In the genomic region with DNA sequence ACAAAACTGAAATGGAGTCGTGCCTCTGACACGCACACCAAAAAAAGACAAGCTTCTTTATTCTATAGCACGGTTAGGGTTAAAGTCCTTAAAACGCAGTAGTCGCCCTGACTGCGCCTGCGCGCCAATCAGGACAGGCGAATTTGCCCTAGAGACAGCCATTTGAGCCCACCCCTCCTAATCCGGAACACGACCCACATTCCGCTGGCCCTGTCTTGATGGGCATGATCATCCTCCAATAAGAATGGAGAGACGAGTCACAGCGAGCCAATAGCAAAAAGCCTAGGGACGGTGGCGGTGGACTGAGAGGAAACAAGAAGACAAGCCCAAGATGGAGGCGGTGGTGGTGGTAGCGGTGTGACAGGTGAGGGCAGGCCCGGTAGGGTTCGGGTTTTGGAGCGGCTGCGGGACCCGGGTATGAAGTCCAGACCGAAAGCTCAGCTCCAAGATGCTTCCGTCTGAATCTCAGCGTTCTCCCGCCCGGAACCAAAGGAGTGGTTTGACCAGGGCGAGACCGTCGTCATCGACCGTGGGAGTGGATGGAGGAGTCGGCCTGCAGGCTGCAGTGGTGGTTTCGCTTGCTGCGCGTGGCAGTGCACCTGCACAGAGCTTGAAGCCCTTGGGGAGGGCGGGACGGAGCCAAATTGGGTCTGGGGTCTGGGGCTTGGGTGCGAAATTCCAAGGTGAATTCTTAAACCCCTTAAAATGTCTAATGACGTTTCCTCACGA, we compare ENCODE assay signal across 8 mouse cellular contexts. TPM values are rescaled to one million over a fixed set of nuclear protein-coding genes. Genes with fewer than 3 reads are reported as not detected.
DNase-seq lines count a peak whose midpoint lies in the region; ATAC-seq and TF ChIP-seq lines count a peak whose summit lies in the region.

No protein-coding gene starts in this region.

- 12% methylated on average over 42 of the region's 42 CpGs for WGBS in bone marrow, adult 2 months
- 20% methylated on average over 42 of the region's 42 CpGs for WGBS in embryonic facial prominence, embryonic 15.5 days
- 21% methylated on average over 41 of the region's 42 CpGs for WGBS in limb, embryonic 14.5 days
- WGBS in midbrain, postnatal 0 days = 26% methylated on average over 41 of the region's 42 CpGs

- no peaks in the 10 kb centered on the region for H3K4me1 ChIP-seq in bone marrow, adult 2 months (ENCODE audit: control insufficient read depth, insufficient read depth, low read length)
- no peaks in the 10 kb centered on the region for H3K4me1 ChIP-seq in embryonic facial prominence, embryonic 15.5 days
- peaks cover 3% of the 10 kb centered on the region; the same call in 1 of the 2 replicates for H3K4me1 ChIP-seq in limb, embryonic 14.5 days (ENCODE audit: control insufficient read depth, insufficient read depth, low read length)
- no peaks in the 10 kb centered on the region for H3K4me1 ChIP-seq in midbrain, postnatal 0 days (ENCODE audit: insufficient read depth, low read length)

- peak overlapping the region; percentile 51 for H3K9ac ChIP-seq in embryonic facial prominence, embryonic 15.5 days
- peak overlapping the region; percentile 60 for H3K9ac ChIP-seq in limb, embryonic 14.5 days (ENCODE audit: low read depth, low read length, severe bottlenecking)
- H3K9ac ChIP-seq in midbrain, postnatal 0 days (replicated peaks; ENCODE audit: low read length, poor library complexity, severe bottlenecking) = peak overlapping the region; percentile 74

- H3K9me3 ChIP-seq in embryonic facial prominence, embryonic 15.5 days (replicated peaks) = no peaks in the 10 kb centered on the region
- H3K9me3 ChIP-seq in limb, embryonic 14.5 days (ENCODE audit: control insufficient read depth, low read length) = no peaks in the 10 kb centered on the region
- H3K9me3 ChIP-seq in midbrain, postnatal 0 days (ENCODE audit: low read length) = no peaks in the 10 kb centered on the region

- DNase-seq in 416B (ENCODE audit: low read depth) = peak; percentile 98
- peak; percentile 97 for DNase-seq in heart, adult 8-10 months (ENCODE audit: low spot score)
- peak; percentile 97 for DNase-seq in kidney, adult 9 months
- DNase-seq in limb, embryonic 14.5 days (ENCODE audit: low spot score) = peak; percentile 92
- DNase-seq in midbrain, postnatal 0 days (ENCODE audit: low spot score) = peak; percentile 97
- DNase-seq in spleen, postnatal 14 days (ENCODE audit: low spot score in 2 of 2) = peak; percentile 64 to 70

- H3K4me3 ChIP-seq in bone marrow, adult 2 months (replicated peaks; ENCODE audit: control insufficient read depth, low read depth, low read length) = peak overlapping the region; percentile 81
- peak overlapping the region; percentile 63 for H3K4me3 ChIP-seq in embryonic facial prominence, embryonic 15.5 days (replicated peaks)
- H3K4me3 ChIP-seq in limb, embryonic 14.5 days (replicated peaks; ENCODE audit: low read length) = peak overlapping the region; percentile 57
- H3K4me3 ChIP-seq in midbrain, postnatal 0 days (ENCODE audit: low read depth, low read length) = peak overlapping the region; percentile 53

- H3K27me3 ChIP-seq in embryonic facial prominence, embryonic 15.5 days = no peaks in the 10 kb centered on the region
- no peaks in the 10 kb centered on the region for H3K27me3 ChIP-seq in limb, embryonic 14.5 days (ENCODE audit: control insufficient read depth, insufficient read depth, low read length)
- H3K27me3 ChIP-seq in midbrain, postnatal 0 days (ENCODE audit: insufficient read depth, low read length) = no peaks in the 10 kb centered on the region

- peak overlapping the region; percentile 34; the same call in 1 of the 2 replicates for H3K27ac ChIP-seq in bone marrow, adult 2 months (ENCODE audit: control insufficient read depth, insufficient read depth, low read depth, low read length, poor library complexity)
- peak overlapping the region; percentile 78 for H3K27ac ChIP-seq in embryonic facial prominence, embryonic 15.5 days (replicated peaks)
- H3K27ac ChIP-seq in limb, embryonic 14.5 days (replicated peaks; ENCODE audit: low read depth, low read length) = peak overlapping the region; percentile 76
- peak overlapping the region; percentile 89 for H3K27ac ChIP-seq in midbrain, postnatal 0 days (ENCODE audit: low read depth, low read length)

- no peak for TF ChIP-seq CTCF in bone marrow, adult 2 months (IDR thresholded peaks at IDR 0.05; ENCODE audit: control insufficient read depth, insufficient read depth, low read length)
- no peak for TF ChIP-seq CTCF in midbrain, postnatal 0 days (IDR thresholded peaks at IDR 0.05)

- peak; percentile 68; the same call in 1 of the 2 replicates for TF ChIP-seq POLR2A in bone marrow, adult 2 months (IDR thresholded peaks at IDR 0.05; ENCODE audit: borderline replicate concordance, control insufficient read depth, low read depth, low read length)
- TF ChIP-seq POLR2A in limb, embryonic 14.5 days (IDR thresholded peaks at IDR 0.05; ENCODE audit: borderline replicate concordance, extremely low read depth, insufficient read depth, insufficient read length) = no peak

- ATAC-seq in embryonic facial prominence, embryonic 15.5 days (ENCODE audit: insufficient number of reproducible peaks, low FRiP score, low TSS enrichment, low read depth) = peak; percentile 98
- ATAC-seq in limb, embryonic 14.5 days (ENCODE audit: low FRiP score, low read depth) = peak; percentile 98
- peak; percentile 97 for ATAC-seq in midbrain, postnatal 0 days (ENCODE audit: low FRiP score)

- H3K4me2 ChIP-seq in embryonic facial prominence, embryonic 15.5 days (replicated peaks) = peak overlapping the region; percentile 51
- H3K4me2 ChIP-seq in limb, embryonic 14.5 days (replicated peaks; ENCODE audit: low read depth, low read length, severe bottlenecking) = peak overlapping the region; percentile 51
- peak overlapping the region; percentile 52 for H3K4me2 ChIP-seq in midbrain, postnatal 0 days (ENCODE audit: low read depth, low read length, poor library complexity, severe bottlenecking)

- H3K36me3 ChIP-seq in embryonic facial prominence, embryonic 15.5 days = peaks cover 5% of the 10 kb centered on the region; the same call in 1 of the 2 replicates
- H3K36me3 ChIP-seq in limb, embryonic 14.5 days (ENCODE audit: control insufficient read depth, insufficient read depth, low read length) = peaks cover 17% of the 10 kb centered on the region
- H3K36me3 ChIP-seq in midbrain, postnatal 0 days (ENCODE audit: insufficient read depth, low read length) = peaks cover 4% of the 10 kb centered on the region; the same call in 1 of the 2 replicates

RNA-seq across cellular contexts. Expression of gene Timp1, which starts 21.5 kb away (rescaled TPM):
- 3.7 and 29.4 TPM in 2 replicates for polyA plus RNA-seq in bone marrow, adult 2 months (2011; ENCODE audit: insufficient read depth, insufficient read length, low replicate concordance, missing spikeins)
- polyA plus RNA-seq in embryonic facial prominence, embryonic 15.5 days (2015; fragmentation: Nextera tagmentation; extraction: Ambion mirVana) = 43.2 and 44.4 TPM in 2 replicates
- 1 to 10 TPM; 2.0 to 3.5 (median 2.3) TPM for total RNA-seq in heart, adult 8-10 months (2022)
- polyA plus RNA-seq in limb, embryonic 14.5 days (2012; rRNA removed) = 37.2 and 40.5 TPM in 2 replicates
- 38.1 and 39.1 TPM in 2 replicates for polyA plus RNA-seq in limb, embryonic 14.5 days (2014; fragmentation: Nextera tagmentation; extraction: Ambion mirVana)
- total RNA-seq in midbrain, postnatal 0 days (2014; rRNA removed) = 3.8 and 9.3 TPM in 2 replicates
- 3.2 and 4.1 TPM in 2 replicates for polyA plus RNA-seq in midbrain, postnatal 0 days (2015; fragmentation: Nextera tagmentation; extraction: Ambion mirVana)

RNA-seq across cellular contexts. Expression of gene Araf, which starts 50.8 kb away (rescaled TPM):
- polyA plus RNA-seq in bone marrow, adult 2 months (2011; ENCODE audit: insufficient read depth, insufficient read length, low replicate concordance, missing spikeins) = 37.0 and 71.7 TPM in 2 replicates
- 111 and 122 TPM in 2 replicates for polyA plus RNA-seq in embryonic facial prominence, embryonic 15.5 days (2015; fragmentation: Nextera tagmentation; extraction: Ambion mirVana)
- 100 to 1,000 TPM in 1 of 4 experiments, 10 to 100 TPM in 3; 83.3 to 103 (median 92.8) TPM for total RNA-seq in heart, adult 8-10 months (2022)
- polyA plus RNA-seq in limb, embryonic 14.5 days (2012; rRNA removed) = 196 and 236 TPM in 2 replicates
- 87.1 and 97.1 TPM in 2 replicates for polyA plus RNA-seq in limb, embryonic 14.5 days (2014; fragmentation: Nextera tagmentation; extraction: Ambion mirVana)
- total RNA-seq in midbrain, postnatal 0 days (2014; rRNA removed) = 262 and 315 TPM in 2 replicates
- 424 and 456 TPM in 2 replicates for polyA plus RNA-seq in midbrain, postnatal 0 days (2015; fragmentation: Nextera tagmentation; extraction: Ambion mirVana)

Comparison
In these comparisons a context has a peak if more than half of its experiments do, and no peak if none do; other contexts are left out.
1. Peak in every context shown above with its lines: DNase-seq, ATAC-seq, H3K4me3 ChIP-seq and H3K27ac ChIP-seq.
2. H3K27ac ChIP-seq: peak in every context shown above with its lines; median percentile 89 in midbrain, postnatal 0 days; 78 in embryonic facial prominence, embryonic 15.5 days; 76 in limb, embryonic 14.5 days; 34 in bone marrow, adult 2 months.